Mouse (Mus musculus) monocyte, adult 5-6 weeks (primary cell): Measurements from ENCODE around the gene Dnajc9. TPM values are rescaled to one million over a fixed set of nuclear protein-coding genes. Genes with fewer than 3 reads are reported as not detected.

Source experiments
- ATAC-seq: fragments of 153-309, 156-312 bp; replicated peaks from 2 replicates; pipeline ENCODE4 v1.8.0; 2017; ENCODE audit warnings: mild to moderate bottlenecking; ENCODE audit not compliant: low TSS enrichment, insufficient number of reproducible peaks, severe bottlenecking, poor library complexity, low FRiP score
- total RNA-seq: library from RNA; stranded (forward); fragments of 200-1000, 200-491, 200-594 nt; gene quantifications from 3 replicates; pipeline ENCODE4 v1.2.3, GENCODE M21; 2017

Gene Dnajc9
- total RNA-seq, 1 experiment from 2014 or later: 61.8 TPM

- ATAC-seq: no peak
These were observed 16.9 kb downstream of the Dnajc9 start for GRCm38 (mm10) chr14:20371854-20372253.

- ATAC-seq: peak; percentile 71
These were observed 17.9 kb downstream of the Dnajc9 start for GRCm38 (mm10) chr14:20370798-20371197.

- ATAC-seq: no peak
These were observed 20.4 kb downstream of the Dnajc9 start for GRCm38 (mm10) chr14:20368271-20368670.

GRCm38 (mm10) chr14:20363230-20363629, 25.5 kb downstream of the Dnajc9 start:
- ATAC-seq: peak; percentile 87

GRCm38 (mm10) chr14:20347991-20348541, 40.6 kb downstream of the Dnajc9 start, which contains the start of the genes Ecd and Fam149b:
Gene Ecd, minus strand, starts transcription at chr14:20348121.
Gene Fam149b, plus strand, starts transcription at chr14:20348162.
- peak; percentile 98 for ATAC-seq

GRCm38 (mm10) chr14:20347441-20347990, 41.2 kb downstream of the Dnajc9 start:
- ATAC-seq: 0 out of 2 replicates have a peak, but pooled peaks have one; percentile 8

- ATAC-seq: no peak
These were observed 42.8 kb downstream of the Dnajc9 start for GRCm38 (mm10) chr14:20345885-20346284.

- no peak for ATAC-seq
These were observed 47.8 kb downstream of the Dnajc9 start for GRCm38 (mm10) chr14:20340866-20341265.

GRCm38 (mm10) chr14:20340149-20340548, 48.6 kb downstream of the Dnajc9 start:
- 0 out of 2 replicates have a peak, but pooled peaks have one; percentile 50 for ATAC-seq

GRCm38 (mm10) chr14:20339415-20339814, 49.3 kb downstream of the Dnajc9 start:
- no peak for ATAC-seq

Other genes starting within 250 kb of the Dnajc9 start
- gene Kcnk5, start 207.1 kb downstream of the Dnajc9 start, total RNA-seq: 0.67 to 21.9 TPM (median 2.6 TPM) in 3 replicates
- not detected in 3 replicates for gene Kcnk16, start 119.7 kb downstream of the Dnajc9 start, total RNA-seq
- gene Nudt13, start 94.2 kb downstream of the Dnajc9 start, total RNA-seq: 14.6 to 42.4 TPM (median 23.3 TPM) in 3 replicates
- 30.8 to 39.0 TPM (median 37.4 TPM) in 3 replicates for gene Ecd, start 40.8 kb downstream of the Dnajc9 start, total RNA-seq
- 14.5 to 42.0 TPM (median 34.5 TPM) in 3 replicates for gene Fam149b, start 40.7 kb downstream of the Dnajc9 start, total RNA-seq
- gene Mrps16, start 4.7 kb upstream of the Dnajc9 start, total RNA-seq: 24.2 to 43.4 TPM (median 27.0 TPM) in 3 replicates
- not detected in 3 replicates for gene Cfap70, start 63.3 kb upstream of the Dnajc9 start, total RNA-seq
- gene Anxa7, start 91.2 kb upstream of the Dnajc9 start, total RNA-seq: 70.7 to 97.0 TPM (median 87.2 TPM) in 3 replicates
- gene Mss51, start 108.0 kb upstream of the Dnajc9 start, total RNA-seq: 0.43 to 1.9 TPM in 2 of 3 replicates, not detected in the other
- 41.3 to 101 TPM (median 45.1 TPM) in 3 replicates for gene Ppp3cb, start 157.7 kb upstream of the Dnajc9 start, total RNA-seq